Mouse (Mus musculus): Measurements from ENCODE around the gene Zik1. TPM values are rescaled to one million over a fixed set of nuclear protein-coding genes. Genes with fewer than 3 reads are reported as not detected.
A peak's percentile ranks its signal among the peaks of the same experiment; 100 is the strongest.

Gene Zik1
- polyA plus RNA-seq (2015; fragmentation: Nextera tagmentation; extraction: Ambion mirVana) = 58.0 and 61.8 TPM in 2 replicates

GRCm38 (mm10) chr7:10494786-10495521 is at the start of gene Zik1:
TSS of gene Zik1 (minus strand) at chr7:10495394.
- H3K9me3 ChIP-seq = no peaks in the 10 kb centered on the region
- peaks cover 25% of the 10 kb centered on the region for H3K4me1 ChIP-seq (replicated peaks)
- H3K36me3 ChIP-seq = peaks cover 33% of the 10 kb centered on the region
- peak within 1 kb of the TSS; percentile 62 for H3K4me3 ChIP-seq (replicated peaks)
- ATAC-seq = peak; percentile 98
- peak within 1 kb of the TSS; percentile 70 for H3K27ac ChIP-seq
- H3K9ac ChIP-seq (replicated peaks) = peak within 1 kb of the TSS; percentile 81
- no peaks in the 10 kb centered on the region for H3K27me3 ChIP-seq
- H3K4me2 ChIP-seq (replicated peaks) = peak within 1 kb of the TSS; percentile 79
- WGBS = 2% methylated on average over 33 of the region's 33 CpGs

- H3K9ac ChIP-seq (replicated peaks) = 0 out of 2 replicates have a peak overlapping the region, but pooled peaks have one; percentile 10
- H3K27ac ChIP-seq = no peak overlapping the region
- 28% methylated on average over 6 of the region's 6 CpGs for WGBS
- H3K4me3 ChIP-seq (replicated peaks) = peak overlapping the region; percentile 62
- H3K4me1 ChIP-seq (replicated peaks) = peaks cover 25% of the 10 kb centered on the region
- peak overlapping the region; percentile 79 for H3K4me2 ChIP-seq (replicated peaks)
- H3K9me3 ChIP-seq = no peaks in the 10 kb centered on the region
- no peaks in the 10 kb centered on the region for H3K27me3 ChIP-seq
- peaks cover 27% of the 10 kb centered on the region for H3K36me3 ChIP-seq
- ATAC-seq = no peak; the same call in 1 of the 2 replicates
Measured at GRCm38 (mm10) chr7:10495578-10495977, 384 bp upstream of the Zik1 start.

GRCm38 (mm10) chr7:10480588-10481233 is 14.5 kb downstream of the Zik1 start:
- peak overlapping the region; percentile 32 for H3K4me3 ChIP-seq (replicated peaks)
- peak overlapping the region; percentile 34 for H3K4me2 ChIP-seq (replicated peaks)
- H3K9me3 ChIP-seq = 0 out of 2 replicates have a peak, but pooled peaks cover 6% of the 10 kb centered on the region
- no peaks in the 10 kb centered on the region for H3K27me3 ChIP-seq
- H3K36me3 ChIP-seq = no peaks in the 10 kb centered on the region
- no peaks in the 10 kb centered on the region for H3K4me1 ChIP-seq (replicated peaks)
- WGBS = 73% methylated on average over 18 of the region's 18 CpGs
- H3K27ac ChIP-seq = no peak overlapping the region
- peak; percentile 75 for ATAC-seq
- H3K9ac ChIP-seq (replicated peaks) = no peak overlapping the region

DNA sequence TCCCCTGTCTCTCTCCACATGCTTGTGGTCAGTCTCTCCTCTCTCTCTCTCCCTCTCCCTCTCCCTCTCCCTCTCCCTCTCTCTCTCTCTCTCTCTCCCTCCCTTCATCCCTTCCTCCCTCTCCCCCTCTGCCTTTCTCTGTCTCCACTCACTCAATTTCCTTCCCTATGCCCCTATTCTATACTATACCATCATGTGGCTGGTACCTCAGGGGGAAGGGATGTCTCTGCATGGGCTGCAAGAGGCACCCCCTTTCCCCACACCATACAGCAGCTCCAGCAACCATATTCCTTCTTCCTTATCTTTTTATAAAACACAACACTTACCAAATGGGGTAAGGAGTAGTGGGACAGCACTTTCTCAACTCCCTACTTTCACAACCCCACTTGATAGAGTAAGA is 15.4 kb downstream of the Zik1 start:
- Histone ChIP-seq H3K4me1 (replicated peaks) (no peaks in the 10 kb centered on the region), H3K27ac (no peak overlapping the region), H3K27me3 (no peaks in the 10 kb centered on the region), H3K36me3 (no peaks in the 10 kb centered on the region), H3K4me2 (replicated peaks) (no peak overlapping the region), H3K9ac (replicated peaks) (no peak overlapping the region), H3K9me3 (0 out of 2 replicates have a peak, but pooled peaks cover 6% of the 10 kb centered on the region), H3K4me3 (replicated peaks) (no peak overlapping the region)
- ATAC-seq = peak; percentile 68; the same call in 1 of the 2 replicates

DNA sequence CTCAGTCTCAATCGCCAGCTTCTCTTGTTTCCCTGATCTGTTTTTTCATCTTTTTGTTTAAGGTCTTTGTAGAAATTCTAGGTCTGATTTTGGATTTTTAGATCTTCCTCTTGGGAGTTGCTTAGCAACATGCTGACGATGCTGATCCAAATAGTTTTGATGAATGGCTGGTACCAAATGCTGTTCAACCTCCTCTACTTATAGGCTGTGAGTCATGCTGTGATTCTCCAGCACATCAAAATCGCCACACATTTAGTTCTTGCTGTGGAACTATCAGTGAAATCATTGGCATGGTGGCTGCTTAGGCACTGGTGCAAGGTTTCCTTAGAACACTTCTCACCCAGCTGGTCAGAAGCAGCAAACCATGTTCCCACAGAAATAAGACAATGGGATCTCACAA is 37.0 kb downstream of the Zik1 start:
- Histone ChIP-seq H3K4me3 (replicated peaks) (no peak overlapping the region), H3K27me3 (no peaks in the 10 kb centered on the region), H3K4me1 (replicated peaks) (no peaks in the 10 kb centered on the region), H3K36me3 (no peaks in the 10 kb centered on the region), H3K4me2 (replicated peaks) (no peak overlapping the region), H3K9me3 (peaks cover 15% of the 10 kb centered on the region; the same call in 1 of the 2 replicates), H3K27ac (no peak overlapping the region), H3K9ac (replicated peaks) (no peak overlapping the region)
- WGBS = 70% methylated on average over 3 of the region's 3 CpGs
- no peak for ATAC-seq

- no peak within 1 kb of the TSS for H3K27ac ChIP-seq
- no peaks in the 10 kb centered on the region for H3K4me1 ChIP-seq (replicated peaks)
- H3K36me3 ChIP-seq = no peaks in the 10 kb centered on the region
- peaks cover 13% of the 10 kb centered on the region; the same call in 1 of the 2 replicates for H3K9me3 ChIP-seq
- H3K4me3 ChIP-seq (replicated peaks) = no peak within 1 kb of the TSS
- ATAC-seq = no peak
- H3K27me3 ChIP-seq = no peaks in the 10 kb centered on the region
- no peak within 1 kb of the TSS for H3K4me2 ChIP-seq (replicated peaks)
- H3K9ac ChIP-seq (replicated peaks) = no peak within 1 kb of the TSS
Measured at GRCm38 (mm10) chr7:10443031-10443430, 52.2 kb downstream of the Zik1 start, which contains the start of gene Vmn1r67. TSS of gene Vmn1r67 (plus strand) at chr7:10443331.

Other genes with a start within 250 kb of the Zik1 start
- gene Vmn1r66, start 217.4 kb downstream of the Zik1 start, polyA plus RNA-seq (2015; fragmentation: Nextera tagmentation; extraction: Ambion mirVana) = not detected in 2 replicates
- gene Vmn1r67, start 52.1 kb downstream of the Zik1 start, polyA plus RNA-seq (2015; fragmentation: Nextera tagmentation; extraction: Ambion mirVana) = not detected in 2 replicates
- gene Vmn1r68, start 63.1 kb upstream of the Zik1 start, polyA plus RNA-seq (2015; fragmentation: Nextera tagmentation; extraction: Ambion mirVana) = not detected in 2 replicates
- gene Vmn1r69, start 118.3 kb upstream of the Zik1 start, polyA plus RNA-seq (2015; fragmentation: Nextera tagmentation; extraction: Ambion mirVana) = not detected in 2 replicates
- gene Vmn1r70, start 136.1 kb upstream of the Zik1 start, polyA plus RNA-seq (2015; fragmentation: Nextera tagmentation; extraction: Ambion mirVana) = not detected in 2 replicates
- not detected in 2 replicates for gene Nlrp4b, start 192.4 kb upstream of the Zik1 start, polyA plus RNA-seq (2015; fragmentation: Nextera tagmentation; extraction: Ambion mirVana)